Mouse (Mus musculus): ENCODE measurements around the gene Notch1.

Gene Notch1

DNA sequence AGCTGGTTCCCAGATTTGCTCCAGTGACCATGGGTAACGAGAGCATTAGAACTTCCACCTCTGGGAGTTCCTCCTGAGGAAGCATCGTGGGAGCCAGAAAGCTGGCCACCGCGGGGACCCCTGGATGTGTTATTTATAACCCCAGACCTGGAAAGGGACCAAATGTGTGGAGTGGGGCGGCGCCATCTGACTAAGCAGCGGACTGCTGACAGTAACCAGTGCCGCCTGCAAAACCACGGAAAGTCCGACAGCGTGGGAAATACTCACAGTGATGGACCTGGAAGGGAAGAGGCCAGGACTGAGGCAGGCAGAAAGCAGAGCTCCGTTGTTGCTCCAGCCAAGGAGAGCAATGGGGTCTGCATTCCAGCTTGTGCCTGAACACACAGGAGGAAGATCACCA, at the start of gene Notch1:
Gene Notch1 (minus strand): TSS at position 389 of the 400 bp plus-strand sequence.
- DNase-seq: no peak

DNA sequence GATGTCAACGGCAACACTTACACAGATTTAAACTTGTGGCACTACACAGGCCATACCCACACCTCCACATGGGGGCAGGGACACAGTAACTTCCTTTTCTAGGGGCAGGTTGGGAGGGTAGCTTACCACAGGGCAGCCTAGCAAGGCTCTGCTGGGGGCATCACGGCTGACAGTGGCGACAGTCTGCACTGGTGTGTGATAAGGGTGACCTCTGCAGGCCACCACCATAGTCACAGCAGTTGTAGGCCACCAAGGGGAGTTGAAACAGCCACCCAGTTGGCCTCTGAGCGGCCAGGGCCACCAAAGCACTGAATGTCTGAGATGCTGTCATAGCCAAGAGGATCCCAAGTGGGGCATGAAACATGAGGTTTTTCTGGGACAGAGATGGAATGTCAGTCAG, 49.8 kb upstream of the Notch1 start:
- DNase-seq: peak; percentile 58 to 65

DNA sequence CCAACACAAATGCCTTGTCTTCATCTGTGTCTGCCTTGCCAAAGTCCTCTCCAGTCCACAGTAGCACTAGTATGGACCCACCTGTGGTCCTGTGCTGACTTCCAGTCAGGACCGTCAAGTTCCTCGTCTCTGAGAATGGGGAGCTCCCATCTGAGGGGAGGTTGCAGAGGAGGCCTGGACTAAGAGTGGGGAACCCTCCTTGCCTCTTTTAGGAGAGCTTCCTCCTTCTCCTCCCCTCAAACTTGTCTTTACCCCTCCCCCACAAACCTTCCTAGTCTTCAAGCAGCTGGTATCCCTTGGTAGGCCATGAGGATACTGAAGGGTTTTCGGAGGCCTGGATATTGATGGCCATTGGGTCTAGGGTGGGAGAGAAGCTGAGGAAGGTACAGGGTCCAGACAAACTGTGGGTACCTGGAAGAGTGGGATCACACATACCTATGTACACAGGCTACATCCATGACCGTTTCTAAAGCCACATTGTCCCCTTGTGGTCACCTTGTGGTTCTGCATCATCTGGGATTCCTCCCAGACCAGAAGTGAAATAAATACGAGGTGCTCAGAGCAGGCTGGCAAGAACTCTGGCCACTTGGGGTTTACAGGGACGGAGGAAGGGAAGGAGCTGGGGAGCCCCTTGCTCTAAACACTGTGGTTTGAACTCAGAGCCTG, 45.0 kb upstream of the Notch1 start:
- DNase-seq: no peak

DNA sequence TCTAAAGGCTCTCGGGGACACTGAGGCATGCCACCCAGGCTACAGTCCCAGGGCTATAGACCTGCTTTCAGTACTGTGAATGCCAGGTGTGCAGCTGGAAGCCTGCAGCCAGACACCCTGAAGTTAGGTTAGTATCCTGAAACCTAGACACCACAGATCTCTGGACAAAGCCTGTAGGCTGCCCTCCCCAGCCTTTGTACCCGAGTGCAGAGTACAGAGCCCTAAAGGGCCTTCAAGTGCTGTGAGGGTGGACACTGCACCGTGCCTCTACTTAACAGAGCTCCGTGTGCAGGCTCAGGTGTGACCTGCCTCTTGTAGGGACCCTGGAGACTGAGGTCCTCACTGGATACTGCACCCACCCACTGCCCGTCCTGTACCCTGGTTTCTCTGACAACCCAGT, 44.0 kb upstream of the Notch1 start:
- no peak for DNase-seq

DNA sequence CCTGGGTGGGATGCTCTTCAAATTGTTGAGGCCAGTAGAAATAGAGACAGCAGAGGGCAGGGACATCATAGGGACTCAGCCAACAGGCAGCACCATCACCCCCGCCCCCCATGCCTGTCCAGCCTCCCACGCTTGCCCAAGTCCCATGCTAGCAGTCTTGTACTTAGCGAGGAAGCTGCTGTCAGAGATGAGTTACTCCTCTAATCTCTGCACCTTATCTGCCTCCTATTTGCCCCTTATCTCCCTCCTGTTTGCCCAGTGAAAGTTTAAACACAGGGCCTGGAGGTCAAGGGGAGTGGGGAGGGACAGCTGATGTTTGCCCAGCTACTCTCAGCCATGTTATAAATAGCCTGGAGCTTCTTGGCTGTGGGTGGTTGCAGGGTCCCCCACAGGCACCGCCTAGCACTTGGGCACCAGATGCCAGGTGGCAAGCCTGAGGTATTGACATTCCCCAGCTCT, 40.1 kb upstream of the Notch1 start:
- DNase-seq: no peak

DNA sequence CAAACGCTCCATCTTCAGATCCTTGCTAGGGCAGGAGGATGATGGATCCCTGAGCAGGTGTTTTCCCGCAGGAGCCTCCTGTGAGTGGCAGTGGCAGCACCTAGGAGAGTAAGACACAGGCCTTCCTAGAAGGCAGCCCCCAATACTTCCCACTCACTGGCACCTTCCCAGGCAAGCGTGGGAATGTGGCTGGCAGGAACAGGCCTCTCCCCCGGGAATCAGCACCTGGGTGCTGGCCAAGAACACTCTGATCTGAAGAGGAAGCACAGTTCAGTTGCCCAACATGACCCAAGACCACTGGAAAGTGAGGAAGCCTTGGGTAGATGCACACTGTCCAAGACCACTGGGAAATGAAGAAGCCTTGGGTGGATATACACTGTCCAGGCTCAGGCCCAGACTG, 38.6 kb upstream of the Notch1 start:
- DNase-seq: no peak

DNA sequence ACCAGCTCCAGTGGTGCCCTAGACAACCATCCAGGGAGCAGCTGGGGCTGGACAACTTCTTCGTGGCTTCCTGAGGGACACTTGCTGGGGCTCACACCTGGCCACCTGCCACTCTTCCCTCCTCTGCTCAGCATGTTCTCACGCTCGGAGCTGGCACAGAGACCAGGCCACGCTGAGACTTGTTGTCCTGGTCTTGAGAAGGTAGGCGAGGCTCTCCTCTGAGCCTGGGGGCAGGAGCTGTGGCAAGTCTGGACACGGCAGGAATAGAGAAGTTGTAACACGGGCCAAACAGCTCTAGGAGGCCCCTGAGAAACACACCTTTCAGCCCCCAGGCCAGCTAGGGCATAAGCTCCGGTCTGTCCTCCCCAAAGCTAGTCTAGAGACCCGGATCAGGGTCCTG, 37.4 kb upstream of the Notch1 start:
- DNase-seq: no peak

DNA sequence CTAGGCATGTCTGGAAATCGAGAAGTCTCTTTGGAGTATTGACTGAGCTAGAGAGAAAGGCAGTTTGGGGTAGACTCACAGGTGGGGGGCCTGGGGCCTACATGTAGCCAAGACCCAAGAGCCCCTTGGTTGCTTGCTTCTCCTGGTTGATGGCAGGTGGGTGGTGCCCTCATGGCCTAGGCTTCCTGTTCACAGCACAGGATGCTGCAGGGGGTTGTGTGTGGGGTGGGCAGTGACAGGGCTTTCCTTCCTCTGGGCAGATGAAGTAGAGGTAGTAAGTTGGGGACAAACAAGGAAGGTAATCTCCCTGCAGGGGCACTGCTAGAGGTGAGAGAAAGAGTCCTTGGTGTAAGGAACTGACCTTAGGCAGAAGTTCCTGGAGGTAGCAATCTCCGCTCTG, 35.6 kb upstream of the Notch1 start:
- DNase-seq: no peak

DNA sequence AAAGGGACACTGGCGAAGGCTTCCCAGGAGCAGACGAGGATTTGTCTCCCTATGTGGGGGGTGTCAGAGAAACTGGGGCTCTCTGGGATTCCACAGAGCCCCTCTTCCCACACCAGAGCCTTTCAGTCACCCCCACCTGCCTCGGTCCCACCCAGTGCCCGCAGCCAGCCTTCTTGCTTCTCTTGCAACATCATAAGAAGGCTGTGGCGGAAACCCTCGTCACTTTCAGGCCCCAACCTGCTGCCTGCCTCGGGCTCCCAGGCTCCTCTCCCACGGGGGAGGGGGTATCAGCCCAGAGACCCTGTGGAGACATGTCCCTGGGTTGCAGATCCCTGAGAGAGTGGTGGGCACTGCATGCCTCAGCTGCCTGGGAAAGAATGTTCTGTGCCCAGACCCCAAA, 35.0 kb upstream of the Notch1 start:
- no peak for DNase-seq

DNA sequence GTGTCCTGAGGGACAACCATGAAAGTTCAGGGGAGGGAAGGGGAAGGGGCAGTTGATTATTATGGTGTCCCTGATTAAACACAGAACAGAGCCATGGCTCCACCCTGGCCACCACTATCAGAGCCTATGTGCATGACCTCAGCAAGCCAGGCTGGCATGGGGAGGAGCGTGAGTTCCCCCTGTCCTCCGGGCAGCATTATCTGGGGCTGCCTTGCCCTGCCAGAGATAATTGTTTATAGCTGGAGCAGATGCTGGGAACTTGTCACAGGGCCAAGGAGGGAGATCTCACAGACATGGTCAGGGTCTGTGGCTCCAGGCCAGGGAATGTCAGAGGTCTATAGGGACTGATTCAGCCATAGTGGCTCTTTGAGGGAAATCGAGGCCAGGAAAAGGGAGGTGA, 34.3 kb upstream of the Notch1 start:
- no peak for DNase-seq

DNA sequence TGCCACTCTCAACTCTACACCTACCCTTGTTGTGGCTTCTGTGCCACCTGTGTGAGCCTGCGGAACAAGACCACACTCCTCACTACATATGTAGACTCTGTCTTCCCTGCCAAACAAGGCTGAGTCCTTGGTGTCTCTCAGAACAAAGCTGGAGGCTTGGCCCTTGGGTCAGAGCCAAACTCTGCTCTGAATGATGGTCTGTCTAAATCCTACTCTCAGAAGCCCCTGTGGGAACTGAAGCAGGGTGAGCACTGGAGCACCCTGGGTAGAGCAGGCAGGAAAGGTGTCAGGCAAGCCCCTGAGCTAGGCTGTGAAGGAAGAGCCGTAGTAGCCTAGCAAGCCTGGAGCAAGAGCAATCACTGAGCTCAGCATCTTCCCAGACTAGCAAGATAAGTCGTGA, 33.7 kb upstream of the Notch1 start:
- DNase-seq: no peak

DNA sequence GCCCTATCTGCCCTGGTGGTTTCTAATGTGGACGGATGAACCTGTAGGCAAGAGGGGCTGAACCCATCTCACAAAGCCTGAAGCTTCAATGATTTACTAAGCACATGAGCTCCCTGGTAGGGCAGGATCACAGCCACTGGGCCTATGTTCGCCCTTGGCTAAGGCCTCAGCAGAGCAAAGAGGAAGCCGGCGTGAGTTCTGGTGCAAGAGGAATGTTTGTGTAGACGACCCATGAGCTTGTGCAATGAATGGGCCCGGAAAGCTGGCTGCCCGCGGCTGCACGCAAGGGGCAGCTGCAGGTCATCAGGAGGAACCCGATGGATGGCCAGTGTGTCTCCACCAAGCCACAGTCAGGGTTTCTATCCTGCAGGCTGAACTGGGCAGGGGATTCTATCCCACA, 33.3 kb upstream of the Notch1 start:
- DNase-seq: no peak

DNA sequence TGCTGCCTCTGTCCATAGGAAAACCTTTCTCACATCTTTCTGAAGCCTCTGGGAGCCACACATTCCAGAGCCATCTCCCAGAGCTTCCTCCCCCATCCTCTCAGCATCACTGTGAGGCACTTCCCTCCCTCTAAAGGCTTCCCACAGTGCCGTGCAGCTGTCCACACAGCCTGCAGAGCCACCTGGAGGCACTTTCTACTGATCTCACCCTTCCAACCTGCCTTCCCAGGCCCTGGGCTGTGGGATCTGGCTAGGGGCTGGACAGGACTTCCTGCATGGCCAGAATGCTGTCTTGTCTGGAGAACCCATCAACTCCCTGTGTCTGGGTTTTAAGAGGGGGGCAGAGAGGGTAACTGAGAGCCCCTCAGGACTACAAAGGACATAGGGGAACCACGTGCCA, 31.0 kb upstream of the Notch1 start:
- DNase-seq: no peak

DNA sequence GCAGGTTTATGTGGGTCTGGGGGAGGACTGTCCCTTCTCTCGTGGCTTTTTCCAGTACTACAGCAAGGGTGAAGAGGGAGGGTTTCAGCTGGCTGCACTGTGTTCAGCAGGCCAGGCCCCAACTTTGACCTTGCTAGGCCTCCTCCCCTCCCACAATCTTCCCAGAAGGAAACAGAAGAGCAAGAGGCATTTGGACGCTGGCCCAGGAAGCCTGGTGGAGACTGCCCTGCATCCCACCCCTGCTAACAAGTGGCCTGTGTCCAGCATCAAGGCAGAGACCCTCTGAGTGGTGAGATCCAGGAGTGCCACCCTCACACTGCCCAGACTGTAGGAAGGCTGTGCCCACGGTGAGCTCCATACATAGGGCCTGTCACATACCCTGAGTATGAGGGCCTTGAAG, 27.8 kb upstream of the Notch1 start:
- no peak for DNase-seq

DNA sequence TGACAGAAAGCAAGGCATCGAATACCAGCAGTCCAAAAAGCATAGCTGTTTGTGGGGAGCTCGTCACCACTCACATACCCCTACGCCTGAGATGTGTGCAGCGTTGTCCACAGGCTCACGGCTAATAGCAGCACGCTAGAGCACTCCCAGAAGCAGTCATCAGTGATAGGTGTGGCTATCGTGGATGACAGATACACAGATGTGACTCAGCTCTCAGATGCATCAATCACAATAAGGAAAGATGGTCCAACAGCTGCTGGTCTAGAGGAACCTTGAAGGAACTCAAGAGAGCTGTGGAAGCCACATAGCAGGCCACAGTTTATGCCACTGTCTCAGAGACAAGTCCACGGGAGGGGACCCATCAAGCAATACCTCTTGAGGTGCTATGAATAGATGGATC, 27.3 kb upstream of the Notch1 start:
- no peak for DNase-seq

DNA sequence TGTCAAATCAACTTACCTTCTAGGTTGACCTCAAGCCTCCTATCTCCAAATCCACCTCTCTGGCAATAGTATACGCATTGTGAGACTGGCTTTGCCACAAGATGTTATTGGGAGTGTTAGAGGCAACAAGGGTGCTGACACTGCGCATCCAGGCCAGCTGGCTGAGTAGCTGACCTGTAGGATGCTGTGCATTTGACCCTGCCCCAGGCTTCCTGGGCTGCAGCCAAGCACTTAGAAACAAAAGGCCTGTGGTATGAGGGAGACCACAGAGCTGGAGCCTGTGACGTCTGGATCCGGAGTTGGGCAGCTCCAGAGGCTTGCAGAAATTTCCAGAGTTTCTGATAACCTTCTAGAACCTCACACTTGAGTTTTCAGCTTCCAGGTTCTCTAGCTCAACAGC, 26.7 kb upstream of the Notch1 start:
- peak in 1 of 2 experiments; percentile 16 for DNase-seq

DNA sequence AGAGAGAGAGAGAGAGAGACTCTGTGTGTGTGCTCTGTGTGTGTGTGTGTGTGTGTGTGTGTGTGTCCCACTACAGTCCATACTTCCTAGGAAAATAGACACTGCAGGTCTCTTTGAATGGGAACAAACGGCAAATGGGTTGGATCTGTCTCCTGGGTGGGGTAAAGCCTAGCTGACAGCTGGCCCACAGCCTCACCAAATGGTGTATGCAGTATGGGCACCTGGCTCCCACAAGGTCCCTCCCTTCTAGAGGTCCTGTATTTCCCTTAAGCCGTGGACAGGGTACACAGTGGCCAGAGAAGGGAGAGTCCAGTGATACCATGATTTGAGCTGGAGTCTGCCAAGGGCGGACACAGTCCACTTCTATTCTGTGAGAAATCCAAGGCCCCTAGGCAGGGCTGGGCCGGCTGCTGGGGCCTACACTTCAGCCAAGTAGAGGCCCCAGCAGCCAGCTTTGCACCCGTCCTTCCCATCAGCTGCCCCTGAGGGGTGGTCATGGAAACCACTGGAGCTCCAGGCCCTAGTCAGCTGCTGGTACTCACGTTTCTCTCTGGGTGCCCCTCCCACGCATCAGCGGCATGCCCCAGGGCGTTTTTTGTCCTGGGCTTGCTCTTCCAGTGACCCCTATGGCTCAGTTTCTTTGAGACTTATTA, 24.9 kb upstream of the Notch1 start:
- DNase-seq: no peak

DNA sequence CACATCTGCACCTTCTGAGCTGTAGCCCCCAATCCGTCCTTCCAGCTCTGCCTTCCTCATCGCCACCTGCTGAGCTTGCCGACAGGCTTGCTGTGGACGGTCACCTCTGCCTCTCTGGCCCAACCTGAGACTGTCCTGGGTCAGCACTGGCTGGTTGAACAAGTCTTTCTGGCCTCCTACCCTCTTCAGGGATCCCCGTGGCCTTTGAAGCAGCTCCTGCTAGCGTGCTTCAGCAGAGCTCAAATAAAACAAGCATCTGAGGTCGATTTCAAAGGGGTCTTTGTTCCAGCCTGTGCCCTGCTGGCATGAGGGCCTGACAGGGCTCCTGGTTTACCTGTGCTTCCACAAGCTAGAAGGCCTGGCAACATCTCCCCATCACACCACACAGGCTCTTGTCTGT, 24.3 kb upstream of the Notch1 start:
- no peak for DNase-seq

DNA sequence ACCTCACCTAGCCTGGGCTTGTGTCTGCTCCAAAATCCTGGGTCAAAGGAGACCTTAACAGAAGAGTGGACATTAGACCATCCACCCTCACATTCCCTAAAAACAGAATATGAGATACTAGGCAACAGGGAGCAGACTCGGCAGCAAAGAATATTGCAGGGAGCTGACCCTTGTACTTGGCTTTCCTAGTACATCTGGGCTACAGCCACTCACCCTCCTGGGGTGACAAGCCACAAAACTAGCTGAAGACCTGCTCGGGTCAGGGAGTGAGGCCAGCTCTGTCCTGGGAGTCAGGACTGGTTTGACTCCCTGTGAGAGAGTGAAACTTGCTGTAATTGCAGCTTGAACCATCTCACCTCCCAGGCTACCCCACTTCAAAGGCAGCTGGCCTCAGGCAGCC, 23.1 kb upstream of the Notch1 start:
- DNase-seq: no peak

DNA sequence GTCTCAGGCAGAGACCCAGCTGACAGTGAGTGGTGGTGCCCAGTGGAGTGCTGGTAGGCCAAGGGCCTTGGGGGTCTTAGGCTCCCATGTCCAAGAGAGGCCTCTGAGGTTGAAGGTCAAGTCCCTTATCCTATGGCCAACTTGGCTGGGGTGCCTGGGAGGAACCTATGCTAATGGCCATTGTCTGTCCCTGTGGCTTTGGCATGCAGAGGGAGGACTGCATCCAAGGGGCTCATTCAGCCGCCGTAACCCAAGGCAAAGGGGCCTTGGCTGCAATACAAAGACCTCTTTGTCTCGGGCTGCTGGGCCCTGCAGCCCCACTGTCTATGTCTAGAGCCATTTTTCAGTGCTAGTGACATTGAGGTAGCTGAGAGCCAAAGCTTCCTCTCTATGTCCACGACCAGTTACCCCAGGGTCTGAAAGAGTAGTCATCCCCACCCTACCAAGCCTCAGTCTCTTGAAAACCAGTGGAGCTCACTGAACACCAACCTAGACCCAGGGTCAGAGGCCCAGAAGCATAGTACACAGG, 19.1 kb upstream of the Notch1 start:
- no peak for DNase-seq

DNA sequence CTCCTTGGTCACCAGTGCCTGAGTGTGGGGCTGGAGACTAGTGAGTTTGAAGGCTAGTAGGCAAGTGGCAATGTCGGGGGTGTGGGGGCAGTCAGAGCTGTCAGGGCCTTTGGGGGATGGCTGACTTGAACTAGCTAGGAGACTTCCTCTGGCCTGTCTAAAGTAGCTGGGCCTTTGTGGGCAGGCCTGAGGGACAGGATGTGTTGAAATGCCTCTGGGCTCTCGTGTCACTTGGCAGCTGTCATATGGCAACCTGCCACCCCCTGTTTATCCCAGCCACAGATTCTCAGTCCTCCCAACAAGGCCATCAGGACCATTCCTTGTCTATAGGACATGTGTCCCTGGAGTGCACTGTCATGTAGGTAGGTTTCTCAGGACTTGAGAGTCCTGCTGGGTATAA, 18.2 kb upstream of the Notch1 start:
- peak in 1 of 2 experiments; percentile 15 for DNase-seq

DNA sequence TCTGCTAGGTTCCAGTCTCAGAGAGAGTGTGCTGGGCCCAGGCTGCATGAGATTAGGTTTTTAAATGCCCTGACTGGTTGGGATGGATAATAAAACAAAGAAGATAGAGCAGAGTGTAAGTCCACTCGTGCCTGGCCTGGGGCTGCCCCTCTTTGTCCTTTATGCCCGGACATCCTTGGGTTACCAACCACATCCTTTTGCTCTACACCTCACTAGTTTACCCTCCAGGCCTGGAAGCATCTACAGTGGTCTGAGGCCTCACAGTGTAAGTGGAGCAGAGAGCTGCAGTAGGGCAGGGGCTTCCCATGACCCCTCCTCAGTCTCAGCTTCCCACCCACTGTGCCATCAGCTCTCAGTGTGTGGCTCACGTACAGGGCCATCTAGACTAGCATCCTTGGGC, 17.7 kb upstream of the Notch1 start:
- no peak for DNase-seq

DNA sequence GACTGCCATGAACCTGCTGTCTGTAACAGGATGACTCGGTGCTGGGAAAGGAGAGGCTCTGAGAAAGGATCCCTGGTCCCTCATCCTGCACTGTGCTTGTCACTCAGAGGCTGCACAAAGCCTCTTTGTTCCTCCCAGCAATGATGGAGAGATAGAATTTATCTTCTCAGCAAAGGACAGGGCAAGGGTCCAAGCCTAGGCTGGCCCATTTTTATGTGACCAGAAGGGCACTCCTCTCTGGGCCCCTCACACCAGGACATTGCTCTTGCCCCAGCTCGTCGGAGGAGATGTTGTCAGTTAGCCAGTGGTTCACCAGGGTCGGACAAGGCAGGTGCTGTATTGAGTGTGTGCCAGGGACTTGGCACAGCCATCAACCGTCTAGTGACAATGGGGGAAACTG, 16.8 kb upstream of the Notch1 start:
- DNase-seq: no peak

DNA sequence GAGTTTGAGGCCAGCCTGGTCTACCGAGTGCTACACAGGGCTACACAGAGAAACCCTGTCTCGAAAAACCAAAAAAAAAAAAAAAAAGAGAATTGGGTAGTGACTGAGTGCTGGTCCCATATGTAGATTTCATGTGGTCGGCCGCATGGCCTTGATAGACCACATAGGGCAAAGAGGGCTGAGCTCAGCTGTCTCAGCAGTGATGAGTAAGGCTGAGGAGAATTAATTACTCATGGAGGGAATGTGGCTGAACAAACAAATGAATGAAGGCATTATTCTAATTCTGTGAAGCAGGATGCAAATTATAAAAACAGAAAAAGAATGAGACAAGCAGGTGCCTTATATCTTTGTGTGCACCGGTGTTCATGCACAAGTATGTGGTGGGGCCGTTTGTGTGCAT, 15.4 kb upstream of the Notch1 start:
- DNase-seq: no peak

DNA sequence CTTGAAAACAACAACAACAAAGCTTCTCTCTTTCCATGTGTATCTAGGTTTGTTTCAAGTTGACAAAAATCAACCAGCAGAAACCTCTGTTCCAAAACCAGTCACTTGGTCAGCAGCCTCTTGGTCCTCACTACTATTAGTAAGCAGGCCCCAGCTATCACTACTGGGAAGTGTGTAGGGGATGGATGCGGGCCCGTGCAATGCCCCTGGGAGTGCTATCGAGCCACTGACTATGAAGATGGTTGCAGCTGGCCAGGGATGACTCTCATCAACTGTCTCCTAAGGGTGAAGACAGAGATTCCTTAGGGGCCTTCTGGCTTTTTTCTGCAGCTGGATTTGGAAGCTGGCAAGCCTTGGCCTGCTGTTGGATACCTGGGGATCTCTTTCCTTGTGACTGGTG, 13.4 kb upstream of the Notch1 start:
- no peak for DNase-seq
